Mouse (Mus musculus) heart, embryonic 11.5 days (tissue): Measurements from ENCODE around the gene Slc12a4. TPM values are rescaled to one million over a fixed set of nuclear protein-coding genes. Genes with fewer than 3 reads are reported as not detected.
A peak's percentile ranks its signal among the peaks of the same experiment; 100 is the strongest.

ENCODE experiments used
- ATAC-seq: fragments of 200-750 bp; cut with Nextera tagmentation; replicated peaks from 2 replicates; pipeline ENCODE4 v1.8.0; 2017; ENCODE audit warnings: moderate library complexity; ENCODE audit not compliant: insufficient number of reproducible peaks, low FRiP score, low TSS enrichment
- H3K27ac ChIP-seq: fragments of 300-500 bp; sonication (generic); 2 replicates; pipeline ENCODE4 v1.5.1; 2014; ENCODE audit warnings: mild to moderate bottlenecking, low read depth, low read length
- H3K27me3 ChIP-seq: fragments of 300-500 bp; sonication (generic); 2 replicates; pipeline ENCODE4 v1.6.1; 2014; ENCODE audit warnings: mild to moderate bottlenecking, low read length, mixed read lengths; ENCODE audit not compliant: control insufficient read depth, insufficient read depth
- H3K36me3 ChIP-seq: fragments of 300-500 bp; sonication (generic); 2 replicates; pipeline ENCODE4 v1.6.1; 2014; ENCODE audit warnings: mild to moderate bottlenecking, low read length, moderate library complexity, mixed read lengths; ENCODE audit not compliant: control insufficient read depth, insufficient read depth
- H3K4me1 ChIP-seq: fragments of 300-500 bp; sonication (generic); 2 replicates; pipeline ENCODE4 v1.6.1; 2014; ENCODE audit warnings: low read length; ENCODE audit not compliant: control insufficient read depth, insufficient read depth
- H3K4me2 ChIP-seq: fragments of 300-500 bp; sonication (generic); 2 replicates; pipeline ENCODE4 v1.6.1; 2014; ENCODE audit warnings: mild to moderate bottlenecking, moderate library complexity
- H3K4me3 ChIP-seq: fragments of 300-500 bp; sonication (generic); 2 replicates; pipeline ENCODE4 v1.5.1; 2014; ENCODE audit warnings: low read depth, low read length
- H3K9ac ChIP-seq: fragments of 300-500 bp; sonication (generic); 2 replicates; pipeline ENCODE4 v1.6.1; 2014; ENCODE audit warnings: mild to moderate bottlenecking, low read depth, low read length, moderate library complexity
- H3K9me3 ChIP-seq: fragments of 300-500 bp; sonication (generic); replicated peaks from 2 replicates; pipeline ENCODE4 v1.6.1; 2016; ENCODE audit warnings: low read length; ENCODE audit not compliant: control insufficient read depth
- WGBS: fragments of 180-500 bp; shearing (Covaris S2); extraction: QIAGEN DNeasy Blood & Tissue Kit; methylation state at CpG from one replicate; pipeline ENCODE4 v1.1.7; 2014; ENCODE audit not compliant: insufficient replicate concordance; 5-methylcytosine and 5-hydroxymethylcytosine counted together
- polyA plus RNA-seq: library from polyadenylated mRNA; unstranded; fragments of >200 nt; fragmentation: Nextera tagmentation; extraction: Ambion mirVana; gene quantifications from 2 replicates; pipeline ENCODE4 v1.2.1, GENCODE M21; 2014

Slc12a4 gene
- polyA plus RNA-seq, 1 experiment from 2014 or later, result 28.6 TPM

DNA sequence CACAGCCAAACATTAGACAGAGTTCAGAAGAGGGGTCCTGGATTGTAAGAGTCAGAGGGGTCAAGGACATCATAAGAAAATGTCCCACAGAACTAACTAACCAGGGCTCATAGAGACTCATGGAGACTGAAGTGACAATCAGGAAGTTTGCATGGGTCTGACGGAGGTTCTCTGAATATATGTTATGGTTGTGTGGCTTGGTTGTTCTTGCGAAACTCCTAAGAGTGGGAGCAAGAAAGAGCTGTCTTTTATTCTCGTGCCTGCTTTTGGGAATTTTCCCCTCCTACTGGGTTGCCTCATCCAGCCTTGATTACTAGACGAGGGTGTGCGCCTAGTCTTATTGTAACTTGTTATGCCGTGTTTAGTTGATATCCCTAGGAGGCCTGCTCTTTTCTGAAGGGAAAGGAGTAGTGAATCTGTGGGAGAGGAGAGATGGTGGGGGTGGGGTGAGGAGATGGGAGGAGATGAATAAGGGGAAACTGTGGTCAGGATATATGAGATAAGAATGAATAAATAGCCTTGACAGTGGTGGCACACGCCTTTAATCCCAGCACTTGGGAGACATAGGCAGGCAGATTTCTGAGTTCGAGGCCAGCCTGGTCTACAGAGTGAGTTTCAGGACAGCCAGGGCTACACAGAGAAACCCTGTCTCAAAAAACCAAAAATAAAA, 38.8 kb upstream of the Slc12a4 start:
- 70% methylated on average over 8 of the region's 8 CpGs for WGBS
- Histone ChIP-seq H3K4me2 (no peak overlapping the region), H3K27me3 (no peaks in the 10 kb centered on the region), H3K36me3 (no peaks in the 10 kb centered on the region), H3K9me3 (no peaks in the 10 kb centered on the region), H3K4me1 (peaks cover under 1% of the 10 kb centered on the region; the same call in 1 of the 2 replicates), H3K9ac (no peak overlapping the region), H3K27ac (no peak overlapping the region), H3K4me3 (no peak overlapping the region)
- no peak for ATAC-seq

DNA sequence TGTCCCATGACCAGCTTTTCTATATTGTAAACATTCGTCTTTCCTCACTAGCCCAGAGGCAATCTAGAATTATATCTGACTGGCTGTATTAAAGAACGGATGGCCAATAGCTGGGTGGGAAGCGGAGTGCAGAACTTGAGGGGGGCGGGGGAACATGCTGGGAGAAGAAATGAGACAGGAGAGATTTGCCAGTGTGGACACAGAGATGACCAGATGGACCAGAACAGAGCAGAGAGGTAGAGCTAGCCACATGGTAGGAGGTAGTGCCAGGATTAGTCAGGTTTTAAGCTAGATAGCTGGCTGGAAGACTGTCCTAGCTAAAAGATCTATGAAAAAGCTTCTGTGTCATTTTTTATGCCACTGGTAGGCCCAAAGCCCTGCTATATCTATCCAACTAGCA, 36.0 kb upstream of the Slc12a4 start:
- WGBS, result 66% methylated on average over 4 of the region's 4 CpGs
- no peak overlapping the region for H3K9ac ChIP-seq

DNA sequence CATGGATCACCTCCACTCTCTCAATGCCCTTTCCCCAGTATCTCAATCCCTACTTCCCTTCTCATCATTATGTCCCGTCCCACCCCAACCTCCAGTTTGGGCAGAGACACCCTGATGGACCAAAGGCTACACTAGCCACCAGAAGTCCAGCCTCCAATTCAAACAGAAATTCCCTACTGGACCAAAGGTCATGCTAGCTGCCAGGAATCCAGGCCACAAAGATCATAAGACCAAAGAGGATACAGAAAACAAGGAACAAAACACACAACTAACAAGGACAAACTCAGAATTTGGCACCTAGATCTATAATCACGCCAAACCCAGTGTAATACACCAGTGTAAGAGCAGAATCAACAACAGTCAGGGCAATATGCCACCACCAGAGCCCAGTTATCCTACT, 33.1 kb upstream of the Slc12a4 start:
- Histone ChIP-seq H3K27ac (no peak overlapping the region), H3K27me3 (peaks cover 2% of the 10 kb centered on the region; the same call in 1 of the 2 replicates), H3K9me3 (no peaks in the 10 kb centered on the region), H3K4me3 (no peak overlapping the region), H3K36me3 (no peaks in the 10 kb centered on the region), H3K4me1 (no peaks in the 10 kb centered on the region), H3K4me2 (no peak overlapping the region), H3K9ac (no peak overlapping the region)
- no peak for ATAC-seq
- WGBS, result 73% methylated on average over 2 of the region's 2 CpGs

More for the DNA sequence above, 36.0 kb upstream of the Slc12a4 start:
- ATAC-seq, result no peak
- Histone ChIP-seq H3K36me3 (no peaks in the 10 kb centered on the region), H3K9me3 (no peaks in the 10 kb centered on the region), H3K27me3 (no peaks in the 10 kb centered on the region), H3K4me2 (no peak overlapping the region), H3K4me1 (no peaks in the 10 kb centered on the region), H3K4me3 (no peak overlapping the region), H3K27ac (no peak overlapping the region)

DNA sequence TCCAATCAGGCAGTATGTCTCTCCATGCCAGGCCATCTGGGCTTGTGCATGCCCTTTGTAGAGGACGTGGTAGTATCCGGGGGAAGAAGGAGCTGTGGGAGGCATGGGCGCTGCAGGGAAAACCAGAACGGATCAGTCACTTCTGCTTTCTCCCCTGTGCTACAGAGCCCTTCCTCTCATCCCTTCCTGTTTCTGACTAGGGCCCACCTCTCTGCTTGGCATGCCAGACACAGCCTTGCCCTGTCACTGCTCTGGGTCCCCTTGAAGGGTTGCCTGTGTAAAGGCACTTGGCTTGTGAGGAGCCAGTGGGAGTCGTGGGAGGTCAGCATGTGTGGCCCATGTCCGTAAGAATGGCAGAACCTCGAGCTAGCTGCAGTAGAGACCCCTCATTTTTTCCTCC, 30.5 kb upstream of the Slc12a4 start:
- Histone ChIP-seq H3K4me2 (no peak overlapping the region), H3K27me3 (peaks cover 2% of the 10 kb centered on the region; the same call in 1 of the 2 replicates), H3K4me3 (no peak overlapping the region), H3K9ac (no peak overlapping the region), H3K27ac (no peak overlapping the region), H3K36me3 (no peaks in the 10 kb centered on the region), H3K9me3 (no peaks in the 10 kb centered on the region), H3K4me1 (no peaks in the 10 kb centered on the region)
- 65% methylated on average over 7 of the region's 7 CpGs for WGBS
- no peak for ATAC-seq

DNA sequence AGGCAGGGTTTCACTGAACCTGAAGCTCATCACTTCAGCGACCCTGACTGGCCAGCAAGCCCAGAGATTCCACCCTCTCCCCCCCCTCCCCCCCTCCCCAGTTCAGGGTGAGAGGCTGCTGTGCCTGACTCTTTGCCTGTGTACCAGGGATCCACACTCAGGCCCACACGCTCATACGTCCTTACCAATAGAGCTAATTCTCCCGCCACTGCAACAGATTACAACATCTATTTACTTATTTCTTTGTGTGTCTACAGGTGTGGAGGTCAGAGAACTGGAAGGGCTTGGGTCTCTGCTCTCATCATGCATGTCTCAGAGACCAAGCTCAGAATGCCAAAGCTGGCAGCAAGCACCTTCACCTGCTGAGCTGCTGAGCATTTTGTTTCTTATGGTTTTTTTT, 27.3 kb upstream of the Slc12a4 start:
- Histone ChIP-seq H3K9ac (no peak overlapping the region), H3K4me3 (no peak overlapping the region), H3K27ac (no peak overlapping the region), H3K27me3 (peaks cover 4% of the 10 kb centered on the region; the same call in 1 of the 2 replicates), H3K4me1 (no peaks in the 10 kb centered on the region), H3K9me3 (no peaks in the 10 kb centered on the region), H3K36me3 (no peaks in the 10 kb centered on the region), H3K4me2 (no peak overlapping the region)
- 46% methylated on average over 4 of the region's 4 CpGs for WGBS
- no peak for ATAC-seq

DNA sequence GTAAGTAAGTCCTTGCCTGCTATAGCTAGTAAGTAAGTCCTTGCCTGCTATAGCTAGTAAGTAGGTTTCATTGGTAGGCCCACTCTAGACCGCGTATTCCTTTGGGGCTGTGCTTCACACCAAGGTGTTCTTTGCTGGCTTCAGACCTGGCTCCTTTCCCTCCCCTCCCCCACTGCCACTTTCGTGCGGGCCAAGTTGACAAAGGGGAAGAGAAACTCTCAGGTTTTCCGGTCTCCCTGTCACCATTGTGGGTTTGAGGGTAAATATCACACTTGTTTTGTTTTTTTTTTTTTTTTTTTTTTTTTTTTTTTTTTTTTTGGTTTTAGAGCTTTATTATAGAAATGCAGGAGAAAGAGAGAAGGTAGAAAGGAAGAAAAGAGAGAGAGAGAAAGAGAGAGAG, 26.6 kb upstream of the Slc12a4 start:
- Histone ChIP-seq H3K36me3 (no peaks in the 10 kb centered on the region), H3K9me3 (no peaks in the 10 kb centered on the region), H3K4me2 (no peak overlapping the region), H3K27me3 (peaks cover 4% of the 10 kb centered on the region; the same call in 1 of the 2 replicates), H3K27ac (no peak overlapping the region), H3K4me1 (no peaks in the 10 kb centered on the region), H3K4me3 (no peak overlapping the region), H3K9ac (no peak overlapping the region)
- 60% methylated on average over 5 of the region's 5 CpGs for WGBS
- ATAC-seq, result no peak

DNA sequence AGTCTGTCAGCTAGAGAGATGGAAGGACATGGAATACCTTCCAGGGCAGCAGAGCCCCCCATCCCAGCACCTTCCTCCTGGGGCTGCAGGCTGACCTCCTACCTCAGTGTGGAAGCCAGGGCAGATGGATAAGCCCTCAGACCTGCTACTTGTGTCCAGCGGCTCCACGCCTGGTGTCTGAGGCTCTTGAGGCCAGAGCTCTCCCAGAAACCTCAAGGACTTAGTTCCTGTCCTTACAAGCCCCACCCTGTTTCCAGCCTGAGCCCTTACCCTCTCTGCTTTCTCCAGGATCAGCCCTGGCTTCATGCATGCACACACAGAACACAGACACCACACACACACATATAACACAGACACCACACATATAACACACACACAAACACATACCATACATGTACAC, 25.6 kb upstream of the Slc12a4 start:
- Histone ChIP-seq H3K27ac (no peak overlapping the region), H3K9me3 (no peaks in the 10 kb centered on the region), H3K9ac (peak overlapping the region; percentile 56; the same call in 1 of the 2 replicates), H3K4me3 (no peak overlapping the region), H3K36me3 (no peaks in the 10 kb centered on the region), H3K27me3 (peaks cover 4% of the 10 kb centered on the region; the same call in 1 of the 2 replicates), H3K4me2 (no peak overlapping the region), H3K4me1 (no peaks in the 10 kb centered on the region)
- no peak for ATAC-seq
- 69% methylated on average over 2 of the region's 2 CpGs for WGBS

DNA sequence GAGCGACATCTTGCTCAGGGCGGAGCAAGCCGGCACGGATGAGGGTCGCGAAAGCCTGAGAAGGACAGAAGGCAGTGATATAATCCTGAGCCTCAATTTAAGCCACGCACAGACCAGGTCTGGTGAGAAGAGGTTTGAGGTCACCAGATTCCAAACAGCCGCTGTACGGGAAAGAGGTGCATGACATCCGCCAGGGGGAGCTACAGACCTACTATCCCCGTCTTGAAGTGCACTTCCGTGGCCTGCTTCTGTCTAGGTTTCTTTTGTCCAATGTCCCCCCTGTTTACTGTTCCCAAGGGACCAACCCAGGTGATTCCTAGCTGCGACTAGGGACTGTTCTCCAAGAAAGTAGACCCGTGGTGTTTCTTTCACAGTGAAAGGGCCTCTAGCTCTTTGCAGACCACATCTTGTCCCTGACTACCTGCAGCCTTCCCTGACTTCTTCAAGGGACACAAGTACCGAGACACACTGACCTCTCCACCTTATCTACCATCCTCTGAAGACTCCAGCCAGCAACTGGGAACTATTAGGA, 25.0 kb upstream of the Slc12a4 start, which contains the start of gene Dus2:
Gene Dus2 (plus strand): TSS at position 482 of the 532 bp plus-strand sequence.
- peak; percentile 52; the same call in 1 of the 2 replicates for ATAC-seq
- WGBS, result 9% methylated on average over 15 of the region's 15 CpGs
- no peaks in the 10 kb centered on the region for H3K4me1 ChIP-seq
- H3K36me3 ChIP-seq, result no peaks in the 10 kb centered on the region
- H3K4me2 ChIP-seq, result peak within 1 kb of the TSS; percentile 27; the same call in 1 of the 2 replicates
- H3K9ac ChIP-seq, result peak within 1 kb of the TSS; percentile 56
- H3K9me3 ChIP-seq, result no peaks in the 10 kb centered on the region
- H3K27ac ChIP-seq, result no peak within 1 kb of the TSS
- H3K4me3 ChIP-seq, result no peak within 1 kb of the TSS
- H3K27me3 ChIP-seq, result peaks cover 4% of the 10 kb centered on the region; the same call in 1 of the 2 replicates
